Mouse (Mus musculus) lung, postnatal 25 days (tissue): ENCODE results near the gene Cep131.

Source experiments
- DNase-seq: peaks from one replicate; pipeline ENCODE4 v3.0.0; 2022; ENCODE audit warnings: low spot score

Cep131 gene

GRCm38 (mm10) chr11:120021367-120021766 is 65.3 kb downstream of the Cep131 start:
- no peak for DNase-seq

GRCm38 (mm10) chr11:120019542-120020440 is 66.8 kb downstream of the Cep131 start:
- no peak for DNase-seq

GRCm38 (mm10) chr11:120017011-120017410 is 69.6 kb downstream of the Cep131 start:
- no peak for DNase-seq

GRCm38 (mm10) chr11:120014758-120015157 is 71.9 kb downstream of the Cep131 start:
- no peak for DNase-seq
